Mouse (Mus musculus) testis, postnatal 14 days (tissue): ENCODE results near the gene Zfp830.

Experiments used
- DNase-seq: peaks from one replicate; pipeline ENCODE4 v3.0.0; 2021; ENCODE audit warnings: low spot score

Gene Zfp830

DNA sequence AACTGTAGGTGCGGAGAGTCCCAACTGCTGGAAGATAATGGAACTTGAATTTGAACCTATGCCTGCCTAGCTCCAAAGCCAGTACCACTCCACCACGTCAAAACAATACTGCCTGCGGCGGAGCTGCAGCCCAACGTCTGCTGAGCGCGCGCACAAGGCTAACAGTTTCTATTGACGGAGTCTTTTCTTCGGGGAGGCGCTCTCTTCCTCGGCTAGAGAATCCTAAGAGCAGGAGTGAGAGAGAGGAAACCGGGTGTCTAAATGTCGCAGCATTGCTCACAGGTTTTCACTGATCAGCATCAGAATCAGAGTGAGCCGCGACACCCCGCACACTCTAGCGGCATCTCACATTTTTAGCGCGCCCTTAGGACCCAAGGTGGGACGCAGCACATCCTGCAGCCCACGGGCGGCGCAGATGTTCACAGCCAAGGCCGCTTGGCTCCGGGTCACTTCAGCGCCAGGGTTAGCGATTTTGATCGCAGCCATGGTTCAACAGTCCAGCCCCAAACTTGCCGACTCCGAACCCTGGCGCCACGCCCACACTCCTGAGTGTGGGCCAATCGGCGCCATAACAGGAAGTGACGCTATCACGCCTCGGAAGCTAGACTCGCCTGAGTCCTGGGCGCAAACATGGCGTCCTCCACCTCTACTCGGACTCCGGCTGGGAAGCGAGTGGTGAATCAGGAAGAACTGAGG is at the start of gene Zfp830, which contains the start of gene Cct6b:
TSS of gene Zfp830 (plus strand) at position 604 of the 696 bp plus-strand sequence.
TSS of gene Cct6b (minus strand) at position 580 of the 696 bp plus-strand sequence.
- DNase-seq: peak; percentile 91

GRCm38 (mm10) chr11:82719294-82719693 is 44.9 kb upstream of the Zfp830 start:
- DNase-seq: no peak

GRCm38 (mm10) chr11:82726862-82727261 is 37.3 kb upstream of the Zfp830 start:
- DNase-seq: no peak

GRCm38 (mm10) chr11:82734227-82734626 is 29.9 kb upstream of the Zfp830 start:
- DNase-seq: no peak

GRCm38 (mm10) chr11:82739006-82739405 is 25.1 kb upstream of the Zfp830 start:
- DNase-seq: no peak

- no peak for DNase-seq
Observed at GRCm38 (mm10) chr11:82746138-82746537, 18.0 kb upstream of the Zfp830 start.

DNA sequence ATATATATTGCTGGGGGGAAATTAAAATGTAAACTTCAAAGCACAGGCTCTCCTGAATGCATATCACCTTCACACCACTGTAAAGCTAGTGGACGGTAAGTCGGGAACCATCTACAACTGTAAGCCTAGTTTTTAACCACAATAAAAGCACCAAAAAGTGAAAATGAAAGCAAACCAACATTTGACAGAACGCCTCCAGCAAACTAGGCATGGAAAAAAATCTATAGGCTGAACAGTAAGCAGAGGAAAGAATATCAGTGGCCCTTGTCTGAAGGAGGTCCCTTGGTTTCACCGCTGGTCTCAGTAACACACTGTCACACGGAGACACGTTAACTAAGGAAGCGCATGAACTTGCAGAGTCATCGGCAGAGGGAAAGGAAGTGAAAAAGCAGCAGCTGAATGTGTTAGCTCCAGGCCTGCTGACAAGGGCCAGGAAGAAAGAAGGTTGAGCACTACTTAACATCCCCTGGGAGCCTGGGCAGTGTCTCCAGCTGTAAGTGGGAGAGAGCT is 17.2 kb upstream of the Zfp830 start:
- DNase-seq: no peak

- no peak for DNase-seq
Observed at GRCm38 (mm10) chr11:82752349-82753115, 11.6 kb upstream of the Zfp830 start.

DNA sequence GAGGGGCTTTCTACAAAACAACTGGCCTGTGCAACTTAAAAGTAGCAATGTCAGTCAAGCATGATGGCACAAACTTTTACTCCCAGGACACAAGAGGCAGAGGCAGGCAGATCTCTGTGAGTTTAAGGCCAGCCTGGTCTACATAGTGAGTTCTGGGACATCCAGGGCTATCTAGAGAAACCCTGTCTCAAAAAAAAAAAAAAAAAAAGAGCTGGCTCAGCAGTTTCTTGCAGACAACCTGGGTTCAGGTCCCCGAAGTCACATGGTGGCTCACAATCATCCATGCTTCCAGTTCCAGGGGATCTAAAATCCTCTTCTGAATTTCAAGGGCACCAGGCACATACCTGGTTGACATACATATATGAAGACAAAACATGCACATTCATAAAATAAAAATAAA is 8.2 kb upstream of the Zfp830 start:
- no peak for DNase-seq

DNA sequence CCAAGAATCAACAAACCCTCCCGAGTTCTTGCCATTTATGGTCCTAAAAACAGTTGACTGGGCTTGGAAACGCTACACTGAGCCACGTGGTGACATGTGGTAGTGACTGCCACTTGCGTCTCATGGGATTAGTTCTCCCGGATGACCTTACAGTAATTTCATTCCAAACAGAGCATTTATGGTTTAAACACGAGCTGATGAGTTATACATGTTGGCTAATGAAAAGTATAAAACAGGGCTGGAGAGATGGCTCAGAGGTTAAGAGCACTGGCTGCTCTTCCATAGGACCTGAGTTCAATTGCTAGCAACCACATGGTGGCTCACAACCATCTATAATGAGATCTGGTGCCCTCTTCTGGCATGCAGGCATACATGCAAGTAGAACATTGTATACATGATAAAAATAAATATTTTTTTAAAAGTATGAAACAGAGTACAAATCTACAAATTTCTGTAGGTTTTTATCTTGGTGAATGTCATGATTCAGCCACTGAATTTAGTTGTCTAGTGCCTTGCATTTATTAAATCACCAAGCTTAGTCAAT is 1.8 kb upstream of the Zfp830 start:
- DNase-seq: no peak

DNA sequence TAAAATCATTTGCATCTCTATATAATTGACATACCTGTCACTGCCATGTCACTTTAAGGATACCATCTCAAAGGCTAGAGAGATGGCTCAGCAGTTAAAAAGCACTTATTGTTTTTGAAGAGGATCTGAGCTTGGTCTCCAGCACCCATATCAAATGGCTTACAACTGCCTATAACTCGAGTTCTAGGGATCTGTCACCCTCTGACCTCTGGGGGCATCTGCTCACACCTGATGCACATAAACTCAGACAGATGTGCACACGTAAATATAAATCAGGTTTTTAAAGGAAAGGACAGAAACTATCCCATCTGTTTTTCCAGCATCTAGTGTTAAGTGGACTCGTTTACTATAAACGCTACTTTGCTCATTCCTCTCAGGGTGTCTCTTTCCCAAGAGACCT is 884 bp upstream of the Zfp830 start:
- DNase-seq: no peak

- DNase-seq: no peak
Observed at GRCm38 (mm10) chr11:82764438-82764924, 336 bp downstream of the Zfp830 start.

DNA sequence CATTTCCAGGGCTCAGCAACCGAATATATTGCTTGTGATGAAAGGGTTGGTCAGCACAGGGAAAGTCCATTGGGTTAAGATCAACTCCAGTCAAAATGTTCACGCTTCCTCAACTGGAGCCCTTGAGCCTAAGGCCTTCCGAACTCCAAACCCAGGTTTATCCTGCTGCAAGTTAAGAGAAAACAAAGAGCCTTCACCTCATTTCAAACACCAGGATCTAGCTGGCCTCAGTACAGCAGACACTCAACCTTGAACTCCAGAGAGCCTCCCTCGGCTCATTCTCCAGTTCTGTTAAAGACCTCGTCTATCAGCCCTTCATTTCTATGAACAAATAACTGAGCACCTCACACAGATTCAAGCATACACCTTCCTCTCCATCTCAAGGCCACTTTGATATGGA is 16.0 kb downstream of the Zfp830 start:
- DNase-seq: no peak

- DNase-seq: peak; percentile 94
Observed at GRCm38 (mm10) chr11:82780983-82781903, 17.1 kb downstream of the Zfp830 start, which contains the start of gene Lig3. Gene Lig3, plus strand, starts transcription at chr11:82781108.

DNA sequence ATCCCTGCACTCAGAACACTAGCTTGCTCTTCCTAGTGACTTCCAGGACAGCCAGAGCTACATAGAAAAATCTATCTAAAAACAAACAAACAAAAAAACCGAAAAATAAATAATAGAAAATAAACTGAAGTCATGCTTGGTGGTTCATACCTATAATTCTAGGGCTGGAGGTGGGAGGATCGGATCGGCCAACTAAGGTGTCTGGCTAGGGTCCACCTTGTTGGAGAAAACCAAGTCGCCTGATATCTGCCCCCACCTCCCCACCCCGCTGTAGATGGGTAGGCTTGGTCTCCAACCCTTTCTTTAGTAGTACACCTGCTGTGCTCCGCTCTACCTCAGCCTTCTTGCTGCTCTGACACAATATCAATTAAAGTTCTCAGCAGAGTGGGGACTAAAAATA is 18.1 kb downstream of the Zfp830 start:
- no peak for DNase-seq

DNA sequence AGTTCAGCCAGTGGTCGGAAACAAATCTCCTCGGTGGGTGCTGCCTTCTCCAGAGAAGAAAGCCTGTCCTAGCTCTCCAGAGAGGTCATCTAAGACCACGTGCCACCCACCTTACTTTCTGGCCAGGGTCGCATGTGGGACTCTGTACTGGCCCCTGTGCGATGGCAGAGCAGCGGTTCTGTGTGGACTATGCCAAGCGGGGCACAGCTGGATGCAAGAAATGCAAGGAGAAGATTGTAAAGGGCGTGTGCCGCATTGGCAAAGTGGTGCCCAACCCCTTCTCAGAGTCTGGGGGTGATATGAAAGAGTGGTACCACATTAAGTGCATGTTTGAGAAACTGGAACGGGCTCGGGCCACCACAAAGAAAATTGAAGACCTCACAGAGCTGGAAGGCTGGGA is 19.3 kb downstream of the Zfp830 start:
- no peak for DNase-seq

- no peak for DNase-seq
Observed at GRCm38 (mm10) chr11:82806656-82807055, 42.5 kb downstream of the Zfp830 start.

GRCm38 (mm10) chr11:82807370-82807769 is 43.2 kb downstream of the Zfp830 start:
- DNase-seq: no peak

- no peak for DNase-seq
Observed at GRCm38 (mm10) chr11:82808485-82808884, 44.3 kb downstream of the Zfp830 start.
